Mouse (Mus musculus): ENCODE data around the gene Galntl6. TPM values are rescaled to one million over a fixed set of nuclear protein-coding genes. Genes with fewer than 3 reads are reported as not detected.

Galntl6 gene
- polyA plus RNA-seq, 1 experiment from 2014 or later: not detected

GRCm38 (mm10) chr8:57741983-57742382 is 1170.5 kb downstream of the Galntl6 start:
- Histone ChIP-seq H3K4me3 (ENCODE audit: inconsistent target) (no peak overlapping the region), H3K27ac (no peak overlapping the region), H3K79me2 (ENCODE audit: inconsistent target) (no peaks in the 10 kb centered on the region), H3K36me3 (ENCODE audit: inconsistent target) (no peaks in the 10 kb centered on the region)
- WGBS (ENCODE audit: missing documents): 62% methylated on average over 6 of the region's 6 CpGs

GRCm38 (mm10) chr8:57741309-57741708 is 1171.1 kb downstream of the Galntl6 start:
- H3K36me3 ChIP-seq (ENCODE audit: inconsistent target): no peaks in the 10 kb centered on the region
- 94% methylated on average over 7 of the region's 8 CpGs for WGBS (ENCODE audit: missing documents)
- no peaks in the 10 kb centered on the region for H3K79me2 ChIP-seq (ENCODE audit: inconsistent target)
- no peak overlapping the region for H3K27ac ChIP-seq
- no peak overlapping the region for H3K4me3 ChIP-seq (ENCODE audit: inconsistent target)

GRCm38 (mm10) chr8:57737281-57737680 is 1175.2 kb downstream of the Galntl6 start:
- Histone ChIP-seq H3K4me3 (ENCODE audit: inconsistent target) (no peak overlapping the region), H3K36me3 (ENCODE audit: inconsistent target) (no peaks in the 10 kb centered on the region), H3K27ac (no peak overlapping the region), H3K79me2 (ENCODE audit: inconsistent target) (no peaks in the 10 kb centered on the region)
- 100% methylated on average over 4 of the region's 4 CpGs for WGBS (ENCODE audit: missing documents)

DNA sequence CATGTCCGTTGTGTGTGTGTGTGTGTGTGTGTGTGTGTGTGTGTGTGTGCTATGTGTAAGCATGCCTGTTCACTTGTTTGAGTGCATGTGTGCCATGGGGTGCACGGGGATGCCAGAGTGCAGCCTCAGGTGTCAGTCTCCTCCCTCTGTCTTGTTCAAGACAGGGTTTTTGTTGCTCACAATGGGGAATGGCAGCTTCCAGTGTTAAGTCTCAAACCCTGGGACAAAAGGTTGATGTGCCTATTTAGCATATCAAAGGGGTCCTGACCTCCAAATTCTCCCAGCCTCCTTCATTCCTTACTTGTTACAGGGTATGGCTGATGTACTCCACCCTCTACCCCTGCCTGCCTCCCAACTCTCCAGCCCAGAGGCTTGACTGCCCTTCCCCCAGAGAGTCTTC is 1179.6 kb downstream of the Galntl6 start:
- H3K79me2 ChIP-seq (ENCODE audit: inconsistent target): no peaks in the 10 kb centered on the region
- 100% methylated on average over 1 of the region's 2 CpGs for WGBS (ENCODE audit: missing documents)

DNA sequence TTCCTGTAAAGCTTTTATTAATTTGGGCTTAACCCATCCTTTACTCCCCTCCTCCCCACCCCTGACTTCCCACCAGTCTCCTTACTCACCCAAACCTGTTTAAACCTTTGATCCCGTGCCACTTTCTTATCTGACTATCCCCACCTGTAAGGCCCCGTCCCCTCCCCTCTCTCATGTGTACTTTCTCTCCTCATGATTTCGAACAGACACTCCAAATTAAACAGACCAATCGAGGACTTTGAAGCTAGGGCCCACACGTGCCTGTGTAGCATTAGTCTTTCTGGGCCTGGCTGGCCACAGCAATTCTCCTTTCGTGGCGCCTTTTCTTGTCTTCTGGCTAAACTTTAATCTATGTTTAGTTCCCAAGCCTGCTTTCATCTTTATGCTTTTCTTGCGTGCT is 1180.8 kb downstream of the Galntl6 start:
- WGBS (ENCODE audit: missing documents): 87% methylated on average over 8 of the region's 8 CpGs
- Histone ChIP-seq H3K4me3 (ENCODE audit: inconsistent target) (no peak overlapping the region), H3K27ac (no peak overlapping the region), H3K36me3 (ENCODE audit: inconsistent target) (no peaks in the 10 kb centered on the region), H3K79me2 (ENCODE audit: inconsistent target) (no peaks in the 10 kb centered on the region)

More for the DNA sequence above, 1179.6 kb downstream of the Galntl6 start:
- Histone ChIP-seq H3K36me3 (ENCODE audit: inconsistent target) (no peaks in the 10 kb centered on the region), H3K4me3 (ENCODE audit: inconsistent target) (no peak overlapping the region), H3K27ac (no peak overlapping the region)

DNA sequence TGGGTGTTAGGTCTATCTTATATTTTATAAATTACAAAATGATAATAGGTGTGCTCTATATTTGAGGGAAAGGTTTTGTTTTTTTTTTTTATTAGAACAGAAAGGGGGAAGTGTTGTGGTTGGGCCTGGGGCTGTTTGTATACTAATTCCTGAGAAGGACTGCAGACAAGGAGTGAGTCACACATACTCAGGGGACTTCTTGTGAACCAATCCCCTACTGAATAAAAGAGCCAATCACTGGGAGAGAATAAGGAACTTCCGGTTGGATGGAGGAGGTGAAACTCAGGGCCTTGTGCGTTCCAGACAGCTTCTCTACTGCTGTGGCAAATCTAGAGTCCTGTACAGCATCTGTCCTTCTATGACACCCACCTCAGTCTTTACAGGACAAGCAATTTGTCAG is 1184.2 kb downstream of the Galntl6 start:
- H3K36me3 ChIP-seq (ENCODE audit: inconsistent target): no peaks in the 10 kb centered on the region
- no peak overlapping the region for H3K27ac ChIP-seq
- no peak overlapping the region for H3K4me3 ChIP-seq (ENCODE audit: inconsistent target)
- H3K79me2 ChIP-seq (ENCODE audit: inconsistent target): no peaks in the 10 kb centered on the region
- 45% methylated on average over 2 of the region's 2 CpGs for WGBS (ENCODE audit: missing documents)

- 89% methylated on average over 13 of the region's 13 CpGs for WGBS (ENCODE audit: missing documents)
- Histone ChIP-seq H3K27ac (no peak overlapping the region), H3K4me3 (ENCODE audit: inconsistent target) (no peak overlapping the region), H3K79me2 (ENCODE audit: inconsistent target) (no peaks in the 10 kb centered on the region), H3K36me3 (ENCODE audit: inconsistent target) (no peaks in the 10 kb centered on the region)
Measured at GRCm38 (mm10) chr8:57724843-57725627, 1187.4 kb downstream of the Galntl6 start.

Other genes starting within 250 kb of the Galntl6 start
- not detected in 3 replicates for gene BC030500, start 885 bp downstream of the Galntl6 start, polyA plus RNA-seq (2018)